Mouse (Mus musculus) hematopoietic stem cell, adult 5-6 weeks (primary cell): ENCODE data around the gene Vmac. TPM values are rescaled to one million over a fixed set of nuclear protein-coding genes. Genes with fewer than 3 reads are reported as not detected.
A peak's percentile ranks its signal among the peaks of the same experiment; 100 is the strongest.

Experiments
- ATAC-seq, 2 experiments: fragments of 125-278 bp in 1 of 2; replicated peaks in 1 of 2; 2 replicates each; pipeline ENCODE4 v1.8.0; 2016 to 2017; ENCODE audit warnings: inconsistent platforms in 2 of 2, mild to moderate bottlenecking in 2 of 2, moderate number of reproducible peaks in 2 of 2, low read depth in 1 of 2, moderate TSS enrichment in 1 of 2; ENCODE audit not compliant: low FRiP score in 2 of 2, poor library complexity in 2 of 2, severe bottlenecking in 2 of 2, insufficient read depth in 1 of 2, low TSS enrichment in 1 of 2
- total RNA-seq: library from RNA; stranded (forward); fragments of 172-1452, 232-1000 nt; gene quantifications from 2 replicates; pipeline ENCODE4 v1.2.3, GENCODE M21; 2017

Vmac gene
- total RNA-seq: 12.5 and 12.9 TPM in 2 replicates

DNA sequence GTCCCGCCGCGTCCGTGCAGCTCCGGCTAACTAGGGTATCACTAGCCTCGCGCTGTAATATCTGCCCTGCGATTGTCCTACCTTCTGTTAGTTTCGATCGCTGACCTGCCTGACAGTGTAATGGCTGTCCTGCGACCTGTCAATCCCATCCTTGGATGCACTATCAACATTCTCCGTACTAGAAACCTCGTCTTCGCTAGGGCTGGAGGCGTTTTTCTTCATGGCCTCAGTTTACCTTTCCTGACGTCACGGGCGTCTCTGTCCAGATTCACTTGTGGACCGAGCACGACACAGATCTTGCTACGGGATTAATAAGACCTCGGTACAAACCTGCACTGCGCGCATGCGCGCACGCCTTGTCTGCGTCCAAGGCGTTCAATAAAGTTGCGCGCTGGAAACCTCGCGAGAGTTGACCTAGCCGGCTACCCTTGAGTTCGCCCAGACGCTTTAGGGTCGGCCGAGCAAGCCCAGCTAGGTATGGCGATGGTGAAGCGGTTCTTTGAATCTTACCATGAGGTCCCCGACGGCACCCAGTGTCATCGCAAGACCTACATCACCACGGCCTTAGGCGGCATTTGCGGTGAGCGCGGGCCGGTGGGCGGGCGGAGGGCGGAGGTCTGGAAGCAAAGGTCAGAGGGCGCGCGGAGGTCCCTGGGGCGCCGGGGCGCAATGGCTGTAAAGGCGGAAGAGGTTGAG lies at the start of gene Vmac, which contains the start of gene Ndufa11:
Vmac (minus strand) TSS at position 660 of the 696 bp plus-strand sequence.
Ndufa11 (plus strand) TSS at position 405 of the 696 bp plus-strand sequence.
- ATAC-seq: peak; percentile 63 to 70

GRCm38 (mm10) chr17:56766631-56767405 lies 49.0 kb upstream of the Vmac start:
- no peak for ATAC-seq

- no peak for ATAC-seq
These were observed 47.6 kb upstream of the Vmac start for GRCm38 (mm10) chr17:56765431-56765830.

GRCm38 (mm10) chr17:56764474-56765354 lies 46.9 kb upstream of the Vmac start, which contains the start of gene Dus3l:
Gene Dus3l (plus strand): TSS chr17:56764757.
- ATAC-seq: peak; percentile 75 to 78

GRCm38 (mm10) chr17:56763741-56764250 lies 46.0 kb upstream of the Vmac start:
- ATAC-seq: no peak

DNA sequence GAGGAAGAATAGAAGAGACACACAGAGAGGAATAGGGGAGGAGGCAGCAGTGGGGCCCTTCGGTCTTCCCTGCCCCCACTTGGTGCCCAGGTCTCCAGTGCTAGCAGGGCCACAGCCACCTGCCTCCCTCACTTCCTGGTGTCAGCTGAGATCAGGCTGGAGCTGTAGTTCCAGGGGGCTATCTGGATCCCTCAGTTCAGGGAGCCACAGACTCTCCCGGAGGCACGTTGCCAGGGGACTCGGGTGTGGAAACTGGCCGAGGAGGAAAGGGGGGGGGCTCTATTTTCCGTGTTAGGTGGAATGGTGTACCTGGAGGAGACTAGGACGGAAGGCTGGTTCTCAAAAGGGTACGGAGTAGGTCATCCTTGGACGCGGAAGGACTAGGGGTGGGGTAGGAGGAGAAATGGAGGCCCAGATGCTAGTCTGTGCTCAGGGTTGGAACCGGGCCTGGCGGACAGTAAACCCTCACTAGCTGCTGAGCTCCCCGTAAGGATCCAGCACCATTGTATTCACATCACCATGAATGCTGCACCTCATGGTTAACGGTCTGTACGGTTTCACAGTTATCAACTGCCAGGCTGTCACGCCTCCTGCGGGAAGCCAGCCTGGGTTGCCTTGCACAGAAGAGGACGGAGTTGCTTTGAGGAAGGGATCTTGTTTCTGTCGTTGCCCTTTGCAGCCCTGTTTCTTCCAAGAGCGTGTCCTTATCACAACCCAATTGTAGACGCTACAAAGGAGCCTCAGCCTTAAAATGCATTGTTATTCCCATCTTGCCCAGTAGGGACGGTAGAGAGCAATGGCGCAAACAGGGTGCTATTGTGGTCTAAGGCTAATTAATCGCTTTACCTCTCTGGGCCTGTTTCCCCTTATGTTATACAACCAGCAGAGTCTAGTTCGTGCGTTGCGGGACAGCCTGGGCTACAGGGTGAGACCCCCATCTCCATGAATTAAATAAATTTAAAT lies 45.2 kb upstream of the Vmac start:
- ATAC-seq: peak; percentile 16 to 25; a peak in 3 of 4 replicates

- ATAC-seq: peak; percentile 35 to 40
These were observed 44.2 kb upstream of the Vmac start for GRCm38 (mm10) chr17:56761991-56762410.

DNA sequence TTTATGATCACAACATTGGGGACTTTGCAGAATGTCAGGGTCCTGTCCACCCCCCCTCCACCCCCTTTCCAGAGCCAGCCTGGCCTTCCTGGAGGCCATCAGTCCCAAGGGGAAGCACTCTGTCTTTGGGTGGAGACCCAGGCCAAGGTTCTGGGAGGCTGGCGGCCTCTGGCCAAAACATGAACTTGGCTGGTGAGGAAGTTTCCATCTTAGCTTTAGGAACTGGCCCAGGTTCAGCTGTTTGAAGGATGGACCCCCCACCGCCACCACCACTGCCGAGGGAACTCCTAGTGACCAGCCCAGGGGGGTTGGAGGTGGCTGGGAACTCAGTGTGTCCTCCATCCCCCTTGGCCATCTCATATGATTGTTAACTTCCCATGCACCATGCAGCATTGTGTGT lies 43.3 kb upstream of the Vmac start:
- ATAC-seq: no peak

DNA sequence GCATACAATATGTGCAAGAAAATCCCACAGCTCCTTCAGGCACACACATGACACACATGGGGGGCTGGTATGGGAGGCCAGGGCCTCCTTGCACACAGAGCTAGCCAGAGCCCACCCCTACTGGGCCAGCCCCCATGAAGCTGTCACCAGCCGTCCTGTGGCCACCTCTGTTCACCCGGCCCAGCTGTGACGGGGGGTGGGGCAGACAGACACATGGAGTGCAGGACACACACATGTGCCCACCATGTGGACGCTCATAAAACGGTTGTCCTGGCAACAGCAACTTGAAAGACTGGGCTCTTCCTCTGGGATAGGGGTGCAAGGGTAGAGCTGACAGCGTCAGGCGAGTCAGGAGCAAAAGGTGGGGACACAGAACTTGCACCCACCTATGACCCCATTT lies 41.4 kb upstream of the Vmac start:
- no peak for ATAC-seq

GRCm38 (mm10) chr17:56758132-56758531 lies 40.3 kb upstream of the Vmac start:
- ATAC-seq: peak in 1 of 2 experiments; percentile 20; a peak in 1 of 4 replicates

DNA sequence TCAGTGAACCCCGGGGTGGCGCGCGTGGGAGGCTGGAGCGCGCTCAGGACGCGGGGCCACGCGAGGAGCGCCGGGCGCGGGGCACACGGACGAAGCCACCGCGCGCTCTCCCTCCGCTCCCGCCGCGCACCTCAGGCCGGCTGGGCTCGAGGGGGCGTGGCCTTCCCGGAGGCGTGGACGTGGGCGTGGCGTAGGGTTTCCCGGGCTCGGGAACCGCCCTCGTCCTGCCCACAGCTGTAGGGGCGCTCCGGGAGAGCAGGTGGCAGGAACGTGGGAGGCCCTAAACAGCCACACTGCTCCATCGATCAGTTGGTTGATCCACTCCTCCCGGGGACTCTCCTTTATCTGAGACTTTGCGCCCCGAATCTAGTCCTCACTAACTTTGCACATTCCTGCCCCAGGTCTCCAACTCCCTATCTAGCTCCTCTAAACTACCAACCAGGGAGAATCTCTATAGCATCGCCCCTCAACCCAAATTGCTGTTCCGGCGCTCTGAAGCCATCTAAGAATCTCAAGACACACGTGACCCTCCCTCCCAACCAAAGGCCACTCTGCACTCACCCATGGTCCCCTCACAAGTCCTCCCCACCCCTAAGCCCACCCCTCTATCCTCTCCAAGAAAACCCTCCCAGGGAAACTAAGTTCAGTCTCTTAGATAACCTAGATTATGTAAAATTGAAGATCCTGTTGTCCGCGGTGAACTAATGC lies 39.7 kb upstream of the Vmac start, which contains the start of gene Nrtn:
Nrtn (minus strand) TSS at position 115 of the 708 bp plus-strand sequence.
- ATAC-seq: peak; percentile 29 to 30; a peak in 2 of 4 replicates

- no peak for ATAC-seq
These were observed 39.0 kb upstream of the Vmac start for GRCm38 (mm10) chr17:56756703-56757399.

GRCm38 (mm10) chr17:56754271-56755185 lies 36.7 kb upstream of the Vmac start:
- ATAC-seq: peak; percentile 47 to 51; a peak in 3 of 4 replicates

DNA sequence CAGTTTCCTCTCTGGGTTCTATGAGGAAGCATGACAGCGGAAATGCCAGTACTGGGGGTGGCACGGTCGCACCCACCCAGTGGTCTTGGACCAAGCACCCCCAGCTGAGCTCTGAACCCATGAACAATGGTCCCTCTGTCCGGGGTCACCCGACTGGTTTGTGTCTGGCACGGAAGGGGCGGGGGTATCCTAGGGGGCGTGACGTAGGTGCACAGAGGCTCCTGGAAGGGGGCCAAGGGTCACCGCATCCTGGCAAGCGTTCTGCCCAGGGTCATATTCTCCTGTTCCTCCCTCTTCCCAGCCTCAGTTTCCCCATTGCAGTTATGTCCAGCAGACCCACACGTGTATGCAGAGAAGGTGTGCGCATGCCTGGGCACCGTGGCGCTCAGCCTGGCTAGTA lies 35.6 kb upstream of the Vmac start:
- no peak for ATAC-seq
